Mouse (Mus musculus) gastrocnemius, postnatal 10 days (tissue): ENCODE data around the gene Amer2. TPM values are rescaled to one million over a fixed set of nuclear protein-coding genes. Genes with fewer than 3 reads are reported as not detected.

Experiments used
- total RNA-seq, 2 experiments: library from RNA; stranded (reverse); gene quantifications; 2 replicates each; pipeline ENCODE4 v1.2.3; 2021

Amer2 gene
- total RNA-seq, 2 experiments from 2014 or later = 0.21 to 0.25 TPM

Other genes with a start within 250 kb of the Amer2 start
- gene Atp8a2, start 176.1 kb upstream of the Amer2 start, total RNA-seq = 1 to 10 TPM; 1.4 to 1.6 TPM
- gene Nupl1, start 121.8 kb upstream of the Amer2 start, total RNA-seq = not detected
- gene Gm49336, start 121.8 kb upstream of the Amer2 start, total RNA-seq = 10 to 100 TPM; 34.5 to 39.5 TPM
- gene Mtmr6, start 108.0 kb upstream of the Amer2 start, total RNA-seq = 10 to 100 TPM; 28.1 to 29.9 TPM